Mouse (Mus musculus) right cerebral cortex, adult 18-20 months (tissue): ENCODE results near the gene Col26a1.
"Not testable (repeated sequence)": the region's sequence is repeated elsewhere in the genome, so short reads cannot be mapped to it uniquely, and the experiment has no call there.

Experiments
- DNase-seq: peaks from one replicate; pipeline ENCODE4 v3.0.0; 2022; ENCODE audit warnings: mixed read lengths

Col26a1 gene

DNA sequence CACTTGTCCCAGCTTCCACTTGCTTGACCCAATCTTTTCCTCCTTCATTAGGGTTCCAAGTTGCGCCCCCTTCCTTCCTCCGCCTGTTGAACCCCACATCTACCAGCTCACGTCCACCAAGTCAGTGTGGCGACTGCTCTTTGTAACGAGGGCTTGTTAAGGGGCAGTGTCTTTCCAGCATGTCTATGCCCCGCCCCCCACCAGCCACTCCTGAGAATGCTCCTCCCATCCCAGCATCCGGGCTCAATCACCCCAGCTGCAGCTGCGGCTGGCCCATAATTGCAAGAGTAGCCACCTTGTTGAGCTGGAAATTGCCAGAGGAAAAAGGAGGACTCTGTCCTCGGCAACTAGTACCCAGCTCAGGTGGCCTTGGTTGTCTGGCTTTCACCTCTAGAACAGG lies 136.4 kb downstream of the Col26a1 start:
- DNase-seq = no peak

- DNase-seq = no peak
Measured at GRCm38 (mm10) chr5:136738918-136739317, 144.1 kb downstream of the Col26a1 start.

- not testable (repeated sequence) for DNase-seq
Measured at GRCm38 (mm10) chr5:136726271-136726670, 156.7 kb downstream of the Col26a1 start.

- DNase-seq = no peak
Measured at GRCm38 (mm10) chr5:136721596-136721995, 161.4 kb downstream of the Col26a1 start.

DNA sequence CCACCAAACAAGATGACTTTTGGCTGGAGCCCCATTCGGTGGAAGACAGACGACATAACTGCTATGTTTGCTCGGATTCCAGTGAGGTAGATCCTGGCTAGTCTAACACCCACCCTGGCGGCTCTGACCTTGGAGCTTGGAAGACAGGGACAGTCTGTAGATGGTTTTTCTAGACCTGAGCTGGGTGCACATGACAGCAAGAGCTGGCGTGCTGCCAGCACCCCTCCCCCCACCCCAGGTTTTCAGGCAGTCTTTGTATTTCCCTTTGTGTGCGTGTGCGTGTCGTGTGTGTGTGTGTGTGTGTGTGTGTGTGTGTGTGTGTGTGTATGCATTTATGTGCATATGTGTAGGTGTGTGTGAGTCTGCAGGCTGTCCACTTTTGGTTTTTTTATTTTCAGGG lies 164.4 kb downstream of the Col26a1 start:
- DNase-seq = no peak

DNA sequence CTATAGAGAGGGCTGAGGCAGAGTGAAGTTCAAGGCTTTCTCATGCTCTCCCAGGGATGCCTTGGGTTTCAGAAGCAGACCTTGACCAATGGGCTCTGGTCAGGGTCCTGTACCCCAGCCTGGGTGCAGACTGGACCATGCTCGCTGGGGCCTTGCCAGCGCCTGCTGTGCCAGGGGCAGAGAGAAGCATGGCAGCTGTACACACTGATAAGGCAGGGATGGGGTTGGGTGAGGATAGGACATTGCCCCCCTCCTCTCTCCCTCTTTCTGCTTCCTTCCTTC lies 165.5 kb downstream of the Col26a1 start:
- DNase-seq = no peak

DNA sequence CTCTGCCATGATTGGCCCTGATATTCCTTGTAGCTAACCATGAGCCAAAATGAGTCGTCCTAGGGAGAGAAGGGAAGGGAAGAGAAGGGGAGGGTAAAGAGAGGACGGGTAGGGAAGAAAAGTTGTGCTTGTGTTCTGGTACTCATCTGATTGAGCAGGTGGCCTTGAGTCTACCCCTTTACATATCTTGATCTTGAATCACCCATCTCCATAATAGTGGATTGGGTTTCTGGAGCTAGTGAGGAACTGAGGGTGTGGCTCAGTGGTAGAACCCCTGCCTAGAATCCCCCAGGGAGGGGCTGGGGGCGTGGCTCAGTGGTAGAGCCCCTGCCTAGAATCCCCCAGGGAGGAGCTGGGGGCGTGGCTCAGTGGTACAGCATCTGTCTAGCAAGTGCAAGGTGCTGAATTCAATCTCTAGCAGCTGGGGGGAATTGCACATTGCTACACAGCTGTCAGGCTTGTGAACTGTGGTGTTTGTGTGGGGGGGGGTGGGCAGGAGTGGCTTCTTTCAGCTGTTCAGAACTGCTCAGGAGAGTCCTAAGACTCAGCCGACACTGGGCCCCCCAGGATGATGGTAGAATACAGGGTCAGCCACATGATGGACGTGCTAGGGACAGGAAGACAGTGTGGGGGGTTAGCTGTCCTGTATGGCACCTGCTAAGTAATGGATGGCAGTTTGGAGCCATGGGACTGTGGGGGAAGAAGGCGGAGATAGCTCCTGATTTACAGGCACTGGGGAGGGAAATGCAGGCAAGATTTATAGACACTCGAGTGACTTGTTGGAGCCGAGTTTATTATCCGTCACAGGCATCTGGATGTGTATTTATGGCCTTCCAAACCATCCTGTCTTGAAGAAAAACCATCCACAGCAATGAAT lies 166.1 kb downstream of the Col26a1 start:
- no peak for DNase-seq

DNA sequence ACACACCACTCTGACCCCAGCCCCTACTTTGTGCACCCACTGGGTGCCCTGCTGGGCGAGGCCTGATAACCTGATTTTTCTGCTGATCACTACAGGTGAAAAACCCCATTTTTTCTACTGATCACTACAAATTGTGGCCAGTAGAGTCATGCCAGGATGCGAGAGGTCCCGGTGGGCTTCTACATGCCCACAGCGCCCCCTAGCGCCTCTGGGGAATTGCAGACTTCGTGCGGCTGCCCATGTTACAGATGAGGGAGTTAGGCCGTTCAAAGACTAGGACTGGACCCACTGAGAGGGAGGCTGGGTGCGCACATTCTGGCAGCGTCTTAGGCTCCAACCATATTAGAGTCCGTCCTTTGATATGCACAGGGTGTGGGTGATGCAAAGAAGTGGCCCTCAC lies 168.1 kb downstream of the Col26a1 start:
- DNase-seq = no peak

- no peak for DNase-seq
Measured at GRCm38 (mm10) chr5:136714232-136714875, 168.7 kb downstream of the Col26a1 start.

GRCm38 (mm10) chr5:136710742-136711141 lies 172.3 kb downstream of the Col26a1 start:
- DNase-seq = no peak

GRCm38 (mm10) chr5:136708116-136708515 lies 174.9 kb downstream of the Col26a1 start:
- DNase-seq = no peak

- DNase-seq = peak; percentile 41
Measured at GRCm38 (mm10) chr5:136706803-136707202, 176.2 kb downstream of the Col26a1 start.

DNA sequence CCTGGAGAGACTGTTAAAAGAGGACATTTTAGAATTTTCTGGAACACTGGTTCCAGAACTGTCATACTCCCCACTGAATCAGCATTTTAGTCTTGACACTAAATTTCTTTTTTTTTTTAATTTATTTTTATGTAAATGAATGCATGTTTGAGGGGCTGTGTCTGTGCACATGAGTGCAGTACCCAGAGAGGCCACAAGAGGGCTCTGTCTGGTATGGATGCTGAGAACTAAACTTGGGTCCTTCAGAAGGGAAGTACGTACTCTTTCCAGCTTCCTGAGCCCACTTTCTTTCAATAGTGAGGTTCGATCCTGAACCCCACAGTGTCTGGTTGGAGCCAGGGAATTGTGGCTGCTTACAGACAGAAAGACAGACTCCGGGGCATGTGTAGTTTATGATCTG lies 177.5 kb downstream of the Col26a1 start:
- DNase-seq = no peak

DNA sequence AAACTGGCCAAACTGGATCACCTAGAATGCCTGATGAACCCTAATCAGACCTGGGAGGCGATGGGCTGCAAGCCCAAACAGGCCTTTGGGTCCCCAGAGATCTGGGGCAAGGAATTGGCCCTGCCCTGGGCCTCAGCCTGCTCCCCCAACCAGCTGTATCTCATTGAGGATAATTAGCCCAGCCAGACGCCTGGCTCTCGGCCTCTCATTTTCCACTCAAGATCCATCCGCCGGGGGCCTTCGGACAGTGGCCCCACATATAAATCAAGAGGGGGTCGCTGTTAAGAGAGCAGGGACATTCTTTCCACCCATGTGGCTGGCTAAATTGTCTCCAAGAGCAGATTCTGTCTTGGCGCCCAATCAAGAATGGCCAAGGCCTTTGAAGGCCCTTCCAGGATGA lies 178.9 kb downstream of the Col26a1 start:
- DNase-seq = no peak

- peak; percentile 56 for DNase-seq
Measured at GRCm38 (mm10) chr5:136703751-136704150, 179.3 kb downstream of the Col26a1 start.

DNA sequence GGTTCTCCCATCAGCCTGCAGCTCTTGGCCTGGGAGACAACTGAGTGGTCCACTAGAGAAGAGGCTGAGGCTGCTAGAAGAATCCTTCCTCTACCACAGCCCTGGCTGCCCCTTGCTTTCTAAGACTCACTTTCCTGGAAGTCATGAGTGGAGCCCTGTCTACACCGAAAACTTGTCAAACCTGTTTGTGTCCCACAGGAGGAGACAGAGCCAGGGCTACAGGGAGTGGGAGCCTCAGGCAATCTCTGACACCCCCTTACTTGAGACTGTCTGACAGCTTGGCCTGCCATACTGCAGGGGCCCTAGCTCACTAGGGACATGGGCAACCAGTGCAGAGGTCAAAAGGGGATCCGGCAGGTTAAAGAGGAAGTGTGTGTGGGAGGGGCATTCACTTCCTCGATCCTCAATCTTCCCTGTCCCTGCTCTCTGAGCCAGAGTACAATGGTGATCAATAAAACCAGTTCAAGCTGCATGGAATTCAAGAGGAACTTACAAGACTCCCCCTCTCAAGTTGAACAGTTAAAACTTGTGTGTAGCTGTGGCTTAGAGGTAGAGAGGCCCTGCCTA lies 180.8 kb downstream of the Col26a1 start:
- DNase-seq = no peak

DNA sequence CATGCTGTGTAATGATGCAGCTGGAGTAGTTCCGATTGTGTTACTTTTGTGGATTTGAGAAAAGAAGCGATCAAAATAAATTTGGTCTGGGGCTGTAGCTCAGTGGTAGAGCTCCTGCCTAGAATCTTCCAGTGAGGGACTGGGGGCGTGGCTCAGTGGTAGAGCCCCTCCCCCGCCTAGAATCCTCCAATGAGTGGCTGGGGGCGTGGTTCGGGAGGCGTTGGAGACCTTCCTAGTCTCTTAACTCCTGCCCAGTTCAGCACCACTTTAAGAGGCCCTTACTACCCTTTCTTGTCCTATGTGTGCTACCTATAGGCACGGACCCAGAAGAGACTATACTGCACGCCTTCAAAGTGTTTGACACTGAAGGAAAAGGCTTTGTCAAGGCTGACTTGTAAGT lies 185.4 kb downstream of the Col26a1 start:
- no peak for DNase-seq

- no peak for DNase-seq
Measured at GRCm38 (mm10) chr5:136696516-136696915, 186.5 kb downstream of the Col26a1 start.

DNA sequence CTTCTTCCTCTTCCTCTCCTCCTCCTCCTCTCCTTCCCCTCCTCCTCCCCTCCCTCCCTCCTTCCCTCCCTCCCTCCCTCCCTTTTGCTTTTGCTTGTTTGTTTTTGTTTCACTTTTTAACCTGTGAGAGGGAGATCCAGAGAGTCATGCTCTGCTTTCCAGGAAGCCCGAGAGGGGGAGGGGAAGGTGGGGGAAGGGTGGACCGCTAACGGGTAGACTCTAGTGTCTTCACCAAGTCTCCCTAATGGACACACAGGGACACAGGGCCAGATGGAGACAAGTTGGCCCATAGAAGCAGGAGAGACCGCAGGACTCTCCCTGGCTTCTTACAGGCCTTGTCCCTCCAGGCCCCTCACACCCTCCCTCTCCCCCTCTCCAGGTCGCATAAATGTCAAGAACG lies 188.0 kb downstream of the Col26a1 start:
- no peak for DNase-seq

DNA sequence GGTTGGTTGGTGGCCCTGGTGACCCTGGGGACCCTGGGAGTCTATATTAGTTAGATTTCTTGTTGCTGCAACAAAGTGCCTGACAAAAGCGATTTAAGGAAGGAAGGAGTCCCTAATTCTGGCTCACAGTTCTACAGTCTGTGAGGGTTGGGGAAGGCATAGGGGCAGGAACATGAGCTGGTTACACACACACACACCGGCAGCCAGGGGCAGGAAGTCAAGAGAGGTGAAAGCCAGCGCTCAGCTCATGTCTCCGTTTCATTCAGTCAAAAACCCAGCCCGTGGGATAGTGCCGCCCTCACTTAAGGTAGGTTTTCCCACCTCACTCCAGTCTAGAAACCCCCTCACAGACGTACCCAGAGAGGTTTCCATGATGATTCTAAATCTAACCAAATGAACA lies 189.6 kb downstream of the Col26a1 start:
- DNase-seq = no peak

DNA sequence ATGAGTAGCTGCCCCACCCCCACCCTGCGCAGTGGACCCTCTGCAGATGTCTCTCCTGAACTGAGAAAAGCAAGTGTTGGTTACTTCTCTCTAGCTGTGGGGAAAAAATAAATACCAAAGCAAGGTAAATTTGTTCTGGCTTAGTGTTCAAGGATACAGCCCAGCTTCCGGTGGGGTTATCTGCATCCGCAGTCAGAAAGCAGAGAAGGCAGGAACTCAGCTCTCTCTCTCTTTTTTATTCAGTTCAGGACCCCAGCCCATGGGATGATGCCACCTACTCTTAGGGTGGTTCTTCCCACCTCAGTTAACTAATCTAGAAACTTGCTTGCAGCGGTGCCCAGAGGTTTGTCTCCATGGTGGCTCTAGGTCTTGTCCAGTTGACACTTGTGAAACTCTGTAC lies 190.2 kb downstream of the Col26a1 start, which contains the start of gene Myl10:
Myl10 (plus strand) TSS at position 363 of the 400 bp plus-strand sequence.
- DNase-seq = no peak
